Mouse (Mus musculus) neural tube, embryonic 14.5 days (tissue): Measurements from ENCODE around the gene 4930467E23Rik. TPM values are rescaled to one million over a fixed set of nuclear protein-coding genes. Genes with fewer than 3 reads are reported as not detected.
"Not testable (repeated sequence)": the region's sequence is repeated elsewhere in the genome, so short reads cannot be mapped to it uniquely, and the experiment has no call there.

Experiments used
- ATAC-seq: fragments of 200-750 bp; cut with Nextera tagmentation; 2 replicates; pipeline ENCODE4 v1.8.0; 2017; ENCODE audit warnings: low read depth, mild to moderate bottlenecking, moderate TSS enrichment, moderate library complexity
- H3K27ac ChIP-seq: fragments of 300-500 bp; sonication (generic); 2 replicates; pipeline ENCODE4 v1.5.1; 2014; ENCODE audit warnings: low read depth, mild to moderate bottlenecking, control low read depth, low read length, moderate library complexity, mixed read lengths
- H3K27me3 ChIP-seq: fragments of 300-500 bp; sonication (generic); 2 replicates; pipeline ENCODE4 v1.6.1; 2014; ENCODE audit warnings: low read length; ENCODE audit not compliant: control insufficient read depth, insufficient read depth
- H3K36me3 ChIP-seq: fragments of 300-500 bp; sonication (generic); 2 replicates; pipeline ENCODE4 v1.6.1; 2014; ENCODE audit warnings: low read length, mixed read lengths; ENCODE audit not compliant: control insufficient read depth, insufficient read depth
- H3K4me1 ChIP-seq: fragments of 300-500 bp; sonication (generic); 2 replicates; pipeline ENCODE4 v1.6.1; 2014; ENCODE audit warnings: low read length; ENCODE audit not compliant: control insufficient read depth, insufficient read depth
- H3K4me2 ChIP-seq: fragments of 300-500 bp; sonication (generic); 2 replicates; pipeline ENCODE4 v1.6.1; 2014; ENCODE audit warnings: mild to moderate bottlenecking, low read depth, low read length, control low read depth
- H3K4me3 ChIP-seq: fragments of 300-500 bp; sonication (generic); 2 replicates; pipeline ENCODE4 v1.5.1; 2014; ENCODE audit warnings: low read depth, low read length, control low read depth, mixed read lengths
- H3K9ac ChIP-seq: fragments of 300-500 bp; sonication (generic); replicated peaks from 2 replicates; pipeline ENCODE4 v1.6.1; 2014; ENCODE audit warnings: low read depth, mild to moderate bottlenecking, control low read depth, low read length, mixed read lengths
- H3K9me3 ChIP-seq: fragments of 300-500 bp; sonication (generic); 2 replicates; pipeline ENCODE4 v1.6.1; 2016; ENCODE audit warnings: low read length; ENCODE audit not compliant: control insufficient read depth
- WGBS: fragments of 180-500 bp; shearing (Covaris S2); extraction: QIAGEN DNeasy Blood & Tissue Kit; methylation state at CpG from one replicate; pipeline ENCODE4 v1.1.7; 2014; 5-methylcytosine and 5-hydroxymethylcytosine counted together
- polyA plus RNA-seq: library from polyadenylated mRNA; unstranded; fragments of >200 nt; fragmentation: Nextera tagmentation; extraction: Ambion mirVana; gene quantifications from 2 replicates; pipeline ENCODE4 v1.2.1, GENCODE M21; 2014

4930467E23Rik gene
- polyA plus RNA-seq, result not detected in 2 replicates

- not testable (repeated sequence) for H3K36me3 ChIP-seq, H3K4me1 ChIP-seq, H3K4me2 ChIP-seq, H3K9ac ChIP-seq, ATAC-seq, H3K27me3 ChIP-seq, H3K4me3 ChIP-seq, H3K27ac ChIP-seq, H3K9me3 ChIP-seq
- WGBS, result no CpG with 5 or more reads among the region's 2 CpGs
Observed at GRCm38 (mm10) chr8:19729276-19729675, at the start of gene 4930467E23Rik. TSS of gene 4930467E23Rik (plus strand) at chr8:19729576.

DNA sequence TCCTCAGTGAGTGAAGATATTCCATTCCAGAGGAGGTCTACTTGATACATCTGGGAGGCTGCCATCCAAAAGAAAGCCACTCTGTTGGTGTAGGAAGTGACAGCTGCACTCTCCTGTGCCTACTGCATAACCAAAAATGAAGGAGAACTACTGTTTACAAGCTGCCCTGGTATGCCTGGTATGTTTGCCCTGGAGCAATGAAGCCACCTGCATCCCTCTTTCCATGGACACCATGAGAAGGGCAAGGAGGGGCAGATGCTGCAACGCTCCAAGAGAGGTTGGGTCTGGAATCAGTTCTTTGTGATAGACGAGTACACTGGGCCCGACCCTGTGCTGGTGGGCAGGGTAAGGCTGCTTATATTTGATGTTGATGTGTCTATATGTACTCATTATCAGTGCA is 47.1 kb upstream of the 4930467E23Rik start:
- H3K4me2 ChIP-seq, H3K4me1 ChIP-seq, ATAC-seq, H3K4me3 ChIP-seq, H3K9ac ChIP-seq, H3K27ac ChIP-seq, H3K36me3 ChIP-seq, H3K27me3 ChIP-seq, H3K9me3 ChIP-seq: not testable (repeated sequence)
- 86% methylated on average over 1 of the region's 3 CpGs for WGBS

DNA sequence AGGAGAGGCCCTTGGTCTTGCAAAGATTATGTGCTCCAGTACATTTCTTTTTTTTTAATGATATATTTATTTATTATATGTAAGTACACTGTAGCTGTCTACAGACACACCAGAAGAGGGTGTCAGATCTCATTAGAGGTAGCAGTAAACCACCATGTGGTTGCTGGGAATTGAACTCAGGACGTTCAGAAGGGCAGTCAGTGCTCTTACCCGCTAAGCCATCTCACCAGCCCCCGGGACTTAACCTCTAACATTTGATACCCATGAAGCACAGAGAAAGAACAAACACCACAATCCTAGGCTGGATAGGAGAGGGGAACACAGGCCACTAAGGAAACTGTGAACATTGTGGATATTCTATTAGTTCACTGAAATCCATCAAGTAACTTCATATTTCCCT is 43.9 kb upstream of the 4930467E23Rik start:
- not testable (repeated sequence) for H3K4me1 ChIP-seq, H3K9me3 ChIP-seq, H3K9ac ChIP-seq, H3K4me3 ChIP-seq, H3K27ac ChIP-seq, ATAC-seq, H3K27me3 ChIP-seq, H3K4me2 ChIP-seq, H3K36me3 ChIP-seq
- WGBS, result 80% methylated on average over 3 of the region's 3 CpGs

DNA sequence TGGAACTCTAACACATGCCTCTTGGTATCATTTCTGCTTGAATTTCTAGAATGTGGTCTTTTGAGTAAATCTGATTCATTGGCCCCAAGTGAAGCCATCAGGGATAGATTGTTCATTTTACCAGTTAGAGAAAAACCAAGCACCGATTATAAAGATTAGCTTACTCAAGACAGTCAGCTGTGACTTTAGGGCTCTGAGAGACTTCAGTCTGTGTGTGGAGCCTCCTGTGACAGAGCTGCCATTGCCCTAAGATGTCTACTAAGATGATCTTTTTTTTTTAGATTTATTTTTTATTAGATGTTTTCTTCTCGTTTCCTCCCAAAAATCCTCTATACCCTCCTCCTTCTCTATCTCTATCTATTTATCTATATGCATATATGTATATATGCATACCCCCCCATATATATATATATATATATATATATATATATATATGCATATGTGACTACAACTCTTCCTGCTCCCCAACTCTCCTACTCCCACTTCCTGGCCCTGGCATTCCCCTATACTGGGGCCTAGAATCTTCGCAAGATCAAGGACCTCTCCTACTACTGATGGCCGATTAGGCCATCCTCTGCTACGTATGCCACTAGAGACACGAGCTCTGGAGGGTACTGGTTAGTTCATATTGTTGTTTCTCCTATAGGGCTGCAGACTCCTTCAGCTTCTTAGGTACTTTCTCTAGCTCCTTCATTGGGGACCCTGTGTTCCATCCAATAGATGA is 40.4 kb upstream of the 4930467E23Rik start:
- ATAC-seq, H3K9ac ChIP-seq, H3K9me3 ChIP-seq, H3K27ac ChIP-seq, H3K36me3 ChIP-seq, H3K4me2 ChIP-seq, H3K27me3 ChIP-seq, H3K4me1 ChIP-seq, H3K4me3 ChIP-seq: not testable (repeated sequence)
- 86% methylated on average over 6 of the region's 6 CpGs for WGBS

DNA sequence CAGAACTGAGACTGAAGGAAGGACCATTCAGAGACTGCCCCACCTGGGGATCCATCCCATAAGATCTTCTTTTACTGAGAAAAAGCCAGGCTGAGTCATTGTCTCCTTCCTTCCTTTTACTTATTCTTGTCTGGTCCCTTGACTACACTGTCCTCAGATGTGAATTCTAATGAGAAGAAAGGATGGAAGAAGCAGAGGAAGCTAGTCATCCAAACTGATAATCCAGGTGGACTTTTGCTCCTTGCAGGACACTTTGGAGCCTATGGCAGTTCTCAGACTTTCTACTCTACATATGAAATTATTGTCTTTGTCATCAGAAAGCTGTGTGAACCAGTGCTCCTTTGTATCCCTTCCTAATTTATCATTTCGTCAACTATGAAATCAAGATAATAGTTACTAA is 39.6 kb upstream of the 4930467E23Rik start:
- H3K36me3 ChIP-seq, H3K4me1 ChIP-seq, H3K9me3 ChIP-seq, H3K4me3 ChIP-seq, H3K4me2 ChIP-seq, H3K27me3 ChIP-seq, H3K9ac ChIP-seq, ATAC-seq, H3K27ac ChIP-seq: not testable (repeated sequence)
- WGBS, result 90% methylated on average over 1 of the region's 1 CpGs

DNA sequence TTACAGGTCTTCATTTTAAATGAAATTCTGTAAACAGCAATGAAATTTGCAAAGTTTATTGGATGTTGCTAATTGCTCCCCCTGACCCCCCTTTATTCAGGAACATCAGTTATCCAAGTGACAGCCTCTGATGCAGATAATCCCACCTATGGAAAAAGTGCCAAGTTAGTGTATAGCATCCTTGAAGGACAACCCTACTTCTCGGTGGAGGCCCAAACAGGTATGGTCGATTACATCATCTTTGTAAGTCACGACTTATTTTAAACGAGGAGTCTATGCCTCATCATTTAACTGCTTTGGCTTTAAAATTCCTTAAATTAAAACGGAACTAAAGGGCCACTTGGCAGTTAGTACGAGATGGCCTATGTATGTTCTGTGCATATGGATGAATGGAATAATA is 38.0 kb upstream of the 4930467E23Rik start:
- H3K4me3 ChIP-seq, H3K9me3 ChIP-seq, H3K4me1 ChIP-seq, H3K27me3 ChIP-seq, ATAC-seq, H3K4me2 ChIP-seq, H3K9ac ChIP-seq, H3K36me3 ChIP-seq, H3K27ac ChIP-seq: not testable (repeated sequence)
- WGBS, result 90% methylated on average over 6 of the region's 6 CpGs

- 87% methylated on average over 11 of the region's 11 CpGs for WGBS
- H3K4me2 ChIP-seq, result not testable (repeated sequence)
Observed at GRCm38 (mm10) chr8:19697497-19698077, 31.8 kb upstream of the 4930467E23Rik start.

DNA sequence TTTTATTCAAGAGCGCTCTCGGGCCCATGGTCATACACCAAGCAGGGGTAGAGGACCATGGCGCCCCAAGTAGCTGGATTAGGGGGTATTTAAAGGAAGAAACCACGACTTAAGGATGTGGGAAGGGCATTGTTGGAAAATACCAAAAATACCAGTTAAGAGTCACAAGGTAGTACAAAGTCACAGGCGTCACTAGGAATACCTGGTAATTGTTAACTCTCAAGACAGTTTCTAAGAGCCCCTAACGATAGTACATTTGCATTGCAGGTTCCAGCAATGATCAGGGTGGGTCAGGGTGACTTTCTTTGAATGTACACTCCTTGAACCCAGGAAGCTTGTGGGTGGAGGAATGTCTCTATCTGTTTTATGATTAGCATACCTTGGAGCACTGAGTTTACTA is 31.3 kb upstream of the 4930467E23Rik start:
- not testable (repeated sequence) for H3K27me3 ChIP-seq, H3K4me3 ChIP-seq, H3K27ac ChIP-seq, ATAC-seq, H3K9me3 ChIP-seq, H3K36me3 ChIP-seq, H3K4me1 ChIP-seq, H3K4me2 ChIP-seq, H3K9ac ChIP-seq
- 78% methylated on average over 6 of the region's 6 CpGs for WGBS

More at GRCm38 (mm10) chr8:19697497-19698077, 31.8 kb upstream of the 4930467E23Rik start:
- ATAC-seq, H3K4me3 ChIP-seq, H3K9ac ChIP-seq, H3K9me3 ChIP-seq, H3K36me3 ChIP-seq, H3K27ac ChIP-seq, H3K27me3 ChIP-seq, H3K4me1 ChIP-seq: not testable (repeated sequence)

DNA sequence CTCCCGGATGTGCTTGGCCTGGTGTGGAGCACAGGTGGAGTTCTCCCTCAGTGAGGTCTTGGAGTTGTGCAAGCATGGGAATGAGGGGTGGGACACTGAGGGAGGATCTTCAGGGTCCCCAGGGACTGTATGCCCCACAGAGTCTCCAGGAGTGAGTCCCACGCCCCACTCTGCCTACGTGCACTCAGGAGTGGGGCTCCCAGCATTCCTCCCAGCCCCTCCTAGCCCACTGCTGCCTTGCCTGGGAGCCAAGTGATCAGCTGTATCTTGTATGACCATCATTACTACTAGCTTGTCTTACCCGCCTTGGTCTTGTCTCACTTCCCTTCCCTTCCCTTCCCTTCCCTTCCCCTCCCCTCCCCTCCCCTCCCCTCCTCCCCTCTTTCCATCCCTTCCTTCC is 30.7 kb upstream of the 4930467E23Rik start:
- not testable (repeated sequence) for H3K36me3 ChIP-seq, H3K4me1 ChIP-seq, ATAC-seq, H3K9me3 ChIP-seq, H3K9ac ChIP-seq, H3K4me3 ChIP-seq, H3K27ac ChIP-seq, H3K27me3 ChIP-seq, H3K4me2 ChIP-seq
- 87% methylated on average over 4 of the region's 4 CpGs for WGBS
